Mouse (Mus musculus): Measurements from ENCODE around the gene Madd.

DNA sequence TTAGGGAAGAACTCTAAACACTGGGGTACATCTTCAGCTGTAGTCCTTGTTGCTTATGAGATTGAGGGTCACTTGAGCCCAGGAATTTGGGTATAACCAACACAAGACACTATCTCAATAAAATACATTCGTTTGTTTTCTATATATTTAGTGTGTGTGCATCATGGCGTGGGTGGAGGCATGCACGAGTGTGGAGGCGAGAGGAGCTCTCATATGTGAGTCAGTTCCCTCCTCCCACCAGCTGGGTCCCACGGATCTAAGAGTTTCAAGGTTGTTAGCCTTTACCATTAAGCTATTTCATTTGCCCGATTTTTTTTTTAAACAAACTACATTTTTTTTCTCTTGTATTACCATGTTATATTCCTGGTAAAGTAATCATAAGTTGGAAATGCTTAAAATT lies 92.8 kb downstream of the Madd start:
- TF ChIP-seq POLR2A (IDR thresholded peaks at IDR 0.05; ENCODE audit: control insufficient read depth, low read depth, low read length) = no peak
- TF ChIP-seq CTCF (IDR thresholded peaks at IDR 0.05; ENCODE audit: control insufficient read depth, insufficient read depth, insufficient replicate concordance, low read depth, low read length) = no peak

Measured in testis, adult 2 months (tissue).